Mouse (Mus musculus): Measurements from ENCODE around the gene Me1.
"Not testable (repeated sequence)": the region's sequence is repeated elsewhere in the genome, so short reads cannot be mapped to it uniquely, and the experiment has no call there.

Gene Me1

DNA sequence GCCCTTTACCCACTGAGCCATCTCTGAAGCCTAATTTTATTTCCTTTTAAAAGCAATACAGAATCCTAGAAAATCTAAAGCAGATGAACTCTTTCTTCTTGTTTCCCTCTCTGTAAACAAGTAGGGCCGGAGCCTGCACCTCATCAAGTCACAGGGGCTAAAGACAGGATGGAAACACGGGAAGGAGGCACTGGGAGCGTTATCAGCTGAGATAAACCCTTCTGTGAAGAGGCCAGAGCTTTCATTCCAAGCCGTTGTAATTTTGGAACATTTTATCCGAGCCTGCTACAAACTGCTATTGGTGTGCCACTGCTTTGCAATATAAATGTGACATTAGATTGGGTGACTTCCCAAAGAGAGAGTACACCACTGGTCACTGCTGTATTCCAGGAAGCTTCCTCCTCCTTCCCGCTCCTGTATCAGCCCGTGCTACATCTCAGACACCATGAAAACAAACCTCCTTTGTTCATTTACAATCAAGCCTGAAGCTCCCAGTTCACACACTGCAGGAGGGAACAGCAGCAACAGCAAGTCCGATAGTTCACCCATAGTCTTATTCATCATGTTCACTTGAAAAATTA is 95.9 kb downstream of the Me1 start:
- DNase-seq (ENCODE audit: low read depth, low spot score): no peak

GRCm38 (mm10) chr9:86596983-86597382 is 98.8 kb downstream of the Me1 start:
- DNase-seq (ENCODE audit: low read depth, low spot score): not testable (repeated sequence)

DNA sequence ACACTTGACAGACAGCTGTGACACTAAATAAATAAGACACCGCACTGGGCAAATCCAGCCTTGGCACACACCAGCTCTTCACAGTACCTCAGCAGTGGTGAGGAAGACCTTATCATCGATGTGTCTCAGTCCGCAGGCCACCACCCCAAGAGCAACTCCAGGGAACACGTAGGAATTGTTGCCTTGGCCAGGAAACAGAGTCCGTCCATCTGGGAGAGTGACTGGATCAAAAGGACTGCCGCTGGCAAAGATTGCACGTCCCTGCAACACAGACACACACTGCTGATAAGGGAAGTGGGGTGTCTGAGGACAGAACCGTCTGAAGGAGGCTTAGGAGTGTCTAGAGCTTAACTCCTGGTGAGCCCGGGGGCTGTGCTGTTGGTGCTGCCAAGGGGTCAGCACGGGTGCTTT is 101.4 kb downstream of the Me1 start:
- not testable (repeated sequence) for DNase-seq (ENCODE audit: low read depth, low spot score)

DNA sequence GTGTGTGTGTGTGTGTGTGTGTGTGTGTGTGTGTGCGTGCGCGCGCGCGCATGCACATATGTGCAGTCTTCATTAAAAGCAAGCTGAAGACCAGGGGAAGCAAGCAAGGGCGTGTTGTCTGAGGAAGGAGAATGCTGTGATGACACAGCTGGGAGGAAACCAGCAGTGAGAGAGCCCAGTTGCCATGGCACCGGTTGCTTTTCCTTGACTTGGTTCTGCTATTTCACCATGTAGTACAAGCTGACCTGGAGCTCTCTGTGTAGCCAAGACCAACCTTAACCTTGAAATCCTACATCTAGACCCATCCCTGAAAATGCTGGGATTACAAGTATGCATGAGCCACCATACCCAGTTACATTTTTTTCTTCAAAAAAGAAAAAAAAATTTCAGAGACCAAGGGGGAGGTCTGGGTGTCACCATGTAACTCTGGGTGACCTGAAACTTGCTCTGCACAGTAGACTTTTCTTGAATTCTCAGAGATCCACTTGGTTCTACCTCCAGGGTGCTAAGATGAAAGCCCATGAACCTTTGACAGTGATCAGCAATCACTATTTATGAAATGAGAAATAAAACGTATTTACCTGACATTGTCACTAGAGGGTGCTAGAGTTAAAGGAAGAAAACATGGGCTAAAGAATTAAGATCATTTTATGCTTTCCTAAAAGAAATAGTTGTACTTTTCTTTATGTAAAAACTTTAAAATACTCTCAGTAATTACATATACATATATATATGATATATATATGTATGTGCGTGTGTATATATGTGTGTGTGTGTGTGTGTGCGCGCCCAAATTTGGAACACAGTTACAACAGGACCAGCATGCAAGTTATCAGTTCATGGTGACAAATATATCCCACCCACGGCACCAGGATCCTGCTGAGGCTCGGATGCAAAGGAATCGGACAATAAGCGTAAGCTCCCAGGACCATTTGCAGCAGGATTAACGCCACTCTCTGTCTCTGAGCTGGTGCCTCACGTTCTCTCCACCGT is 102.8 kb downstream of the Me1 start:
- DNase-seq (ENCODE audit: low read depth, low spot score): peak; percentile 52

DNA sequence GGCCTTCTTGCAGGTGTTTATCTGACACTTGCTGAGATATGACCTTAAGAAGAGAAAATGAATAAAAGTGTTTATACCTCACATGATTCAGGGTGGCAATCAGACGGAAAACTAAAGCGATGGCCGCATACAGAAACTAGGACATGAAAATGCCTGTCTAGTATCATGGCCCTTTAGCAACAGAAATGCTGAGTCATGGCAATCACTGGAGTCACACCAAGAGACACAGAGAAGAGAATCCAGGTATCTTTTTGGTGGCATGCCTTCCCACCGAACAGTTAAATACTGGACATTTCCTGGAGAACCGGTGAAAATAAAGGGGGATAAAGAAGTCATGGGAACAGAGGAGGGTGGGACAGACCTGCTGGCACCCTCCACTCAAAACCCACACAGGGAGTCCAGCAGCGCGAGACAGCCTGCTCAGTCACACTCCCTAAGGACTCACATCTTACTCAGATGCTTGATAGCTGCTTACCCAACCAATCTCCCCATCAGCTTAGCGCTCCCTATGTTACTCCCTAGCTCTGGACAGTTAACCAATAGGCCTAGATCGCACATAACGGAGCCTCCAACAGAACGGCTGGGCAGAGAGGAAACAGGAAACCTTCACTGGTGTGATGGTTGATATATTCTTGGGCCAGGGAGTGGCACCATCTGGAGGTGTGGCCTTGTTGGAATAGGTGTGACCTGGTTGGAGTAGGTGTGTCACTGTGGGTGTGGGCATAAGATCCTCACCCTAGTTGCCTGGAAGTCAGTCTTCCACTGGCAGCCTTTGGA is 108.5 kb downstream of the Me1 start:
- DNase-seq (ENCODE audit: low read depth, low spot score): peak; percentile 27

DNA sequence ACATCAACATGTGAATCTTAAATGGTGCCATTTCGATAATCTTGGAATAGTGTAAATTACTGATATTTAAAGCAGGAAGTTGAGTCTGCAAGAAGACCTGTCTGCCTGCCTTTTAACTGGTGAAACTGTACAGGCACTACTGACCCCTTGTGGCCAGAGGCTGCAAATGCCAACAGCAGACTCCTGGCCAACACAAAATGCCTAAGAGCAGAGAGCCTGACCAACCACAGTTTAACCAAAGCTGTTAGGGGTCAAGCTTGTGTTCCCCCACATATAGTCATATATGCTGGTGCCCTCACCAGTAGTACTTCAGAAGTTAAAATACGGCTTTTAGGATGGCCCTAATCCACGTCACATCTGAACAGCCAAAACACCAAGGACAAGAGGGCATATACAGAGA is 112.0 kb downstream of the Me1 start:
- peak; percentile 64 for DNase-seq (ENCODE audit: low read depth, low spot score)

DNA sequence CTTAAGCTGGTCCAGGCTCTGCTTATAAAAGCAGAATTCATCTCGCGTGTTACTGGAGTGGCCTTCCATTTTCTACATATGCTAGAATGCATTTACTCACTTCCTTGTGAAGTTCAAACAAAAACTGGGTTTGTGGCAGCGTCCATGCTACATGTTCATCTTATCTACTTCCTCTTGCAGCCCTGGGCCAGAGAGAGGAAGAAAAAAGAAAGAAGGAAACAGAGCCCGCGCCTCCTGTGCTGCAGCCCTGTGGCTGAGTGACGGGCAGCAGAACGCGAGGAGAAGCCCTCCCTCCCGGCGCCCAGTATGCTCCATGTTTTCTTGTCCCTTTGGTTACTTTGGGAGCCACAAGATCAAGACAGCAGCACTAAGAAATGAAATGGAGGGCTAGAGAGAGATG is 116.1 kb downstream of the Me1 start:
- DNase-seq (ENCODE audit: low read depth, low spot score): no peak

- DNase-seq (ENCODE audit: low read depth, low spot score): no peak
Measured at GRCm38 (mm10) chr9:86575178-86575577, 120.6 kb downstream of the Me1 start.

GRCm38 (mm10) chr9:86573616-86574303 is 122.0 kb downstream of the Me1 start:
- DNase-seq (ENCODE audit: low read depth, low spot score): peak; percentile 14

DNA sequence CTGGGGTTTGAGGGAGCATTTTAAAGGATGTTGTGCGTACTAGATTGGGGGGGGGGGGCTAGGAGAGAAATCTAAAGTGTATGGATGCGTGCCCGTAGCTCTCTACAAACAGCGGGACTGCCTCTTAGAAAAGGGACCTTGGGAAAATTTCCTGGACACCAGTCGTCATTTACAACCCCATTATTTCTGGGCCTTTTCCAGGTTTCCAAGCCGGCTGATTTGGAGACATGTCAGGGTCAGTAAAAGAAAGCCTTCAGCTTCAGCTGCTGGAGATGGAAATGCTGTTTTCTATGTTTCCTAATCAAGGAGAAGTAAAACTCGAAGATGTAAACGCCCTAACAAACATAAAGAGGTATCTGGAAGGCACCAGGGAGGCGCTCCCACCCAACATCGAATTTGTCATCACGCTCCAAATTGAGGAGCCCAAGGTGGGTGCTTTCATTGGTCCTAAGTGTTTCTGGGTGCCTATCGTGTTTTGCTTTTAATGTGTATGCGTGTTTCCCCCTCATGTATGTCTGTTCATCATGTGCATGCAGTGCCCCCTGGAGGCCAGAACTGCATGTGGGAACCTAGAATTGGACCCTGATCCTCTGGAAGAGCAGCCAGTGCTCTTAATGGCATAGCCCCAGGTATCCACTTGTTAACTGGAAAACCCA is 123.0 kb downstream of the Me1 start:
- DNase-seq (ENCODE audit: low read depth, low spot score): peak; percentile 89

GRCm38 (mm10) chr9:86572196-86572595 is 123.6 kb downstream of the Me1 start:
- no peak for DNase-seq (ENCODE audit: low read depth, low spot score)

- DNase-seq (ENCODE audit: low read depth, low spot score): peak; percentile 92
Measured at GRCm38 (mm10) chr9:86571540-86572135, 124.1 kb downstream of the Me1 start, which contains the start of the genes Pgm3 and Rwdd2a. Pgm3 (minus strand) TSS chr9:86571842. Rwdd2a (plus strand) TSS chr9:86571991.

- DNase-seq (ENCODE audit: low read depth, low spot score): peak; percentile 27
Measured at GRCm38 (mm10) chr9:86570946-86571345, 124.8 kb downstream of the Me1 start.

DNA sequence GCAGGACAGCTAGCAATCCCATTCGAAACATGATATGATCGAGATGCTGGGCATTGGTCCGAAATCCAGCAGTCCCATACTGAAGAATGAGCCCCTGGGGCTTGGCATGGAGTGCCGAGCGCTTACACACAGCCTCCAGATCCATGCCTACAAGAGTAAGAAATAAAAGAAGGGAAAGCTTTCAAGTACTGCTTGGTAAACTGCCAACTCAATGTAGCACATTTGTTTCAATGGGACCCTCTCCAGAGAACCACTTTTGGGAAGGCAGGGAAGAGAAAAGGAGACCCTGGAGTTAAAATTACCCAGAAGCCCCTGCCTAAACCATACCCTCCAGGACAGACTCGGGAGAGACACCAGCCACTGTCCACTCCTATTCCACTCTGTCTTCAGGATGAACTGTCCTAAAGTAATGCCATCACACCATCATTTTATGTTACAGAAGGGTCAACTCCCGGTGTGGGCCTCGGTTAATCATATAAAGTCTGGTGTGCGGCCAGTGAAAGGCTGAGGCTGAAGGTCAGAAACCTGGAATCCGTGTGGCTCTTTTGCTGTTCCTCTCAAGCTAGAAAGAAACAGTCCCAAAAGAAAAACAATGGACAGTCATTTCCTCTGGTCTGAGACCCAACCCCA is 125.4 kb downstream of the Me1 start:
- DNase-seq (ENCODE audit: low read depth, low spot score): no peak

DNA sequence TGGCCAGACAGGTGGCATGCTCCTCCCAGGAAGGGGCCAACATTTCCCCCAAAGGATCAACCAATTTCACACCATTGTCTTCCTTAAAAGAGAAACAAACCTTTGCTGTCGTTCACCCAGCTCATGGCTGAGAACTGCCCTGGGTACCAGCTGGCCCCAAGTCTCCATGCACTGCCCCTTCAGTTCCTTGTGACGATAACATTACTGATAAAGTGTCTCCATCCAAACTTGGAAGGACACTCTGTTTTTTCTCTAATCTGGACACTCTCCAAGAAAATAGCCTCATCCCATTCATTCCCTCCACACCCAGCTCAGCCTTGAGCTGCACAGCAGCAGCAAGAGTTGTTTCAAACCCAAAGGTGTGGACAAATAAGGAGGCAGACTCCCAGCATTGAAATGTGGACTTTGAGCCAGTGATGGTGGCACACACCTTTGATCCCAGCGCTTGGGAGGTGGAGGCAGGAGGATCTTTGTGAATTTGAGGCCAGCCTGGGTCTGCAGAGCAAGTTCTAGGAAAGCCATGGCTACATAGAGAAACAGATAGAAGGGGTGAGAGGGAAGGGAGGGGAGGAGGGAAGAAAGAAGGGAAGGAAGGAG is 126.3 kb downstream of the Me1 start:
- DNase-seq (ENCODE audit: low read depth, low spot score): no peak

DNA sequence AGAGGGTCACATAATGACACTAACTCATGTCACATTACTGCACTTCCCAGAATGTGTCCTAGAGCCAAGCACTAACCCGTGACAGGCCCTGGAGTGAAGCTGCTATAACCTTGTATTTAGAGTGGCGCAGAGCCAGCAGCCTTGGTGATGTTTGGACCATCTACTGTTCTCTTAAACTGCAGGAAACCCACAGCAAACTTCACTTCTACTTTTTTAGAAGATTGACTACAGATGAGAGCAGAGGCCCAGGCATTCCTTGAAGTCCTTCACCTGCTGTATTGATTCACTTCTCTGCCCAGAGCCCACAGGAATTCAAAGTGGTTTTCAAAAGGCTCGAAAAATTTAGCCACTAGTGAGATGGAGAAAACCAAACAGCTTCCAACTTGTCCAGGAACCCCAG is 135.2 kb downstream of the Me1 start:
- DNase-seq (ENCODE audit: low read depth, low spot score): no peak

- no peak for DNase-seq (ENCODE audit: low read depth, low spot score)
Measured at GRCm38 (mm10) chr9:86554641-86555040, 141.1 kb downstream of the Me1 start.

GRCm38 (mm10) chr9:86553886-86554285 is 141.9 kb downstream of the Me1 start:
- no peak for DNase-seq (ENCODE audit: low read depth, low spot score)

DNA sequence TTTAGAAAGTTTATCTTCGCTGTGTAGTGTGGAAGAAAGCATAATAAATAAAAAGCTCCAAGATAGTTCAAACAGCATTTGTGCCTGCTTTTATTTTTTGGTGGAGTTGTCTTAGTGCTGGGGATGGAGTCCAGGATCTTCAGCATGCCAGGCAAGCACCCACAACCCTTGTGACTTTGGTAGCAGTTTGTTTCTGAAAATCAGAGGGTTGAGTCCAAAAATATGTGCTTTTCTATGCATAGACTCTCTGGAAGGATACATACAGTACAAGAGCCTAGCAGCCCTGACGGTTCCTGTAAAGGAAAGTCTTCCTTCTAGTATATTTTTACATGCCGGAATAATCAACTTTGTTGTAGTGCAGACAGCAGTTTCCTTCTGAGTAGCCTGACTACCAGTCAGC is 145.0 kb downstream of the Me1 start:
- no peak for DNase-seq (ENCODE audit: low read depth, low spot score)
